Mouse (Mus musculus) layer of hippocampus, adult 2 months (tissue): ENCODE measurements at regions not wholly inside any gene's neighbourhood (a gene's known extent, or its start where the extent isn't known, plus 50 kb on each side); places are given as distances from the start of the nearest gene placed in this dataset.
A peak's percentile ranks its signal among the peaks of the same experiment; 100 is the strongest.

Source experiments
- DNase-seq, 2 experiments: peaks; one replicate each; pipeline ENCODE4 v3.0.0; 2022; ENCODE audit warnings: low spot score in 2 of 2
- H3K27ac ChIP-seq: fragments of 200-600 bp; 2 replicates; pipeline ENCODE4 v1.8.1; 2022
- H3K4me3 ChIP-seq: fragments of 200-600 bp; 2 replicates; pipeline ENCODE4 v1.8.1; 2022; ENCODE audit warnings: mild to moderate bottlenecking
- CTCF ChIP-seq: fragments of 200-600 bp; conservative IDR thresholded peaks from 2 replicates; pipeline ENCODE4 v1.8.1; 2022; ENCODE audit warnings: antibody characterized with exemption, mild to moderate bottlenecking, moderate library complexity

DNA sequence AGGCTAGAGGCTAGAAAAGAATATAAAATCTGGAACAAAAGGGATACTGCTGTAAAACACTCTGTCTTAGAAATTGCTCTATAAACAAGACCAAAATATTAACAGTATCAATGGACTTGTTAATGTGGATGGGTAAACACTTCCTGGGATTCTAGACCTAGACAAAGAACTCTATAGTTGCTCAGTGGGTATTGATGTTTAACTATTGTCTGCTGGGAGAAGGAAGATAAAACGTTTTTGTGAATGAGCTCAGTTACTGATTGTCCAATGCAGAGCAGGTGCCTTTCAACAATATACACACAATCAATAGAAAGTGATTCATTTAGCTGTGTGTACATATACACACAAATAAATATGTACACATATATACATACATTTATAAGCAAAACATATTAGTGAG is 538.5 kb upstream of the Pcdh20 start:
- no peak overlapping the region for H3K27ac ChIP-seq
- DNase-seq, result no peak
- TF ChIP-seq CTCF, result no peak
- no peak overlapping the region for H3K4me3 ChIP-seq

DNA sequence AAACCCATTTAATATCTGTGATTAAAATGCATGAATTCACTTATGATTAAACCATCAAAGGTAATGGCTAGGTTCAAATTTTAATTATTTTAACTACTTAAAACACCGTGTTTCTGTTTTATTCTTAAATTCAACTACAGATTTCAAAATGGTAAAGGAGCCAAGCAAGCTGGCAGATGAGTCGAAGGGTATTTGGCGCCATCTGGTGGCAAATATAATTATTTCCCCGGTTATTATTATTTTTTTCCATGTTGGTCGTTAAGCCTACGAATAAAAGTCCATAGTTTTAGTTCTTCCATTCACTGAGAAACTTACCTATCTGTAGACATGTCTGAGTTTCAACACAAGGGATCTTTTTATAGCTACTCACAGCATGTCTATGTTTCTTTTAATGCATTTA is 510.7 kb upstream of the Pcdh20 start:
- peak; percentile 82 for TF ChIP-seq CTCF
- peak; percentile 42 to 49 for DNase-seq
- H3K27ac ChIP-seq, result 0 out of 2 replicates have a peak overlapping the region, but pooled peaks have one; percentile 6
- no peak overlapping the region for H3K4me3 ChIP-seq

DNA sequence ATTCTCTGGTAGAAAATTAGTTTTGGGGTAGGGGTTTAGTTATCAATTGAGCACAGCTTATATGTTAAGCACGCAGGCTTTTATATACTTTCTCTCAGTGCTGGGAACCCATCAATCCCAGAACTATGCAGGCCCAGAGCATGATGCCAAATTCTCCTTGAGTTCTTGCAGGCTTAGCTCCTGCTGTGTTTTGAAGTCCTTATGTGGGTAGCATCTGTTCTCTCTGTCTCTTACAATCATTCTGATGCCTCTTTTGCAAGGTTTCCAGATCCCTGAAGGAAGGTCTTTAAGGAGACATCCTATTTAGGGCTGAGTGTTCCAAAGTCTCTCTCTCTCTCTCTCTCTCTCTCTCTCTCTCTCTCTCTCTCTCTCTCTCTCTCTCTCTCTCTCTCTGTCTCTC is 504.8 kb upstream of the Pcdh20 start:
- TF ChIP-seq CTCF, result no peak
- DNase-seq, result peak; percentile 29 to 48

DNA sequence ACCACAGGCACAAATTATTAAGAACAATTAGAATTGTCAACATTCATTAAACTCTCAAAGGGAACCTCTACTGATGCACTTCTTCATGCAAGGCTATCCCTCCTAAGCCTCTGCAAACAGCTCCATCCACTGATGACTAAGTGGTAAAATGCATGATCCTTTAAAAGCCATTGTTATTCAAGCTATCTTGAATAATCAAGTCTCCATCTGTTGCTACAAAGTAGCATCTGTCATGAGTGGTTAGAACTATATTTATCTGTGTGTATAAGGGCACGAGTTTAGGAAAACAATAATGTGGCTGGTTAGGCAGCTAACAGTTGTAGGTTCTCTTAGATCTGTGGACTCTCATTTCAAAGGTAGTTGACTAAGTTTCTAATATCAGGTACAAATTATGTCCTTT is 463.4 kb upstream of the Pcdh20 start:
- DNase-seq, result peak; percentile 50 to 60
- Histone ChIP-seq H3K4me3 (no peak overlapping the region), H3K27ac (peak overlapping the region; percentile 70)
- TF ChIP-seq CTCF, result 0 out of 2 replicates have a peak, but pooled peaks have one; percentile 4

More for the DNA sequence above, 504.8 kb upstream of the Pcdh20 start:
- no peak overlapping the region for H3K4me3 ChIP-seq
- H3K27ac ChIP-seq, result no peak overlapping the region
